Mouse (Mus musculus) C3H10T1/2 (cell line): ENCODE measurements around the gene Klrk1. TPM values are rescaled to one million over a fixed set of nuclear protein-coding genes. Genes with fewer than 3 reads are reported as not detected.

Source experiments
- polyA plus RNA-seq, 2 experiments: library from polyadenylated mRNA; unstranded; fragments of >200 nt; fragmentation: generic; extraction: Trizol; gene quantifications; one replicate each; pipeline ENCODE4 v1.2.1; 2012; ENCODE audit warnings: missing spikeins in 2 of 2

Klrk1 gene
- polyA plus RNA-seq: not detected

DNA sequence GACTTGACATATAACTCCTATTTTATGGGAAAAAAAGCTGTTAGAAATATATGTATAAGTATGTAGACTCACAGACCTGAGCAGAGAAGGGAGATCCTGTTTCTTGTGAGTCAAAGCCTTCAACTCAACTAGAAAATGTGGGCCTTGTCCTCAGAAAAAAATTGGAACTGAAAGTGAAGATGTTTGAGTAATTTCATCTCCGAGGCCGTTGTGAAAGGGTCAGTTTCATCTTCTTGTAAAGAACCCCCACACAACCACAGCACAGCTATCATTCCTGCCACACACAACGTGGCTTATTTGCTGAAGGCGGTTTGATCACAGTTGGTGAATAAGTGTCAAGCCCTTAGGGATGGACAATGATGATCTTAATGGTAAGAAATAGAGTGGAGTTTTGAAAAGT is at the start of gene Klrk1:
Gene Klrk1, minus strand, starts transcription at position 130 of the 400 bp plus-strand sequence.

GRCm38 (mm10) chr6:129660589-129660988 is 36.9 kb upstream of the Klrk1 start, which contains the start of gene Klrc2:
Gene Klrc2, minus strand, starts transcription at chr6:129660689.

GRCm38 (mm10) chr6:129643237-129643636 is 19.6 kb upstream of the Klrk1 start, which contains the start of gene Klrc3:
Gene Klrc3, minus strand, starts transcription at chr6:129643337.

DNA sequence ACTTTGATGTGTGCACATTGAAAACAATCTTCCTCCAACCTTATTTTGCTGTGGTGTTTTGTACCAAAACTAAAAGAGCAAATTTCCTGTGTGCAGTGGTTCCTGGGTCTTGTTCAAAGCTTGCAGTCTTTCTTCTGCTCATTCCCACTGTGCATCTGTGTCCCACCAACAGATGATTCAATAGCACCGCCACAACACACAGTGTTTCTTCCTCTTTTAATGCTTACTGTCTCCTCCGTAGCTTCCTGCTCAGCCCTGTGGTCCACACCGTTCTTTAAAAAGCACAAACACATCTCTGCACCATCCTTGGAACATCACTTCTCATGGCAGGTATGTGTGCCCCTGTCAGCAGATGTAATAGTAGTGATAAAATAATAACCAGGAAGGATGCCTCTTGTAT is 32.2 kb downstream of the Klrk1 start, which contains the start of gene Klrd1:
Gene Klrd1, plus strand, starts transcription at position 275 of the 400 bp plus-strand sequence.

GRCm38 (mm10) chr6:129577605-129578004 is 46.1 kb downstream of the Klrk1 start, which contains the start of gene Klre1:
Gene Klre1, plus strand, starts transcription at chr6:129577905.

Other genes with a start within 250 kb of the Klrk1 start
- gene Clec12b, start 238.0 kb downstream of the Klrk1 start, polyA plus RNA-seq: not detected
- not detected for gene Clec1b, start 226.6 kb downstream of the Klrk1 start, polyA plus RNA-seq
- gene Clec9a, start 215.0 kb downstream of the Klrk1 start, polyA plus RNA-seq: not detected
- gene Clec1a, start 171.9 kb downstream of the Klrk1 start, polyA plus RNA-seq: under 1 TPM in 1 of 2 experiments, not detected in 1; 0.02 TPM
- gene Olr1, start 116.7 kb downstream of the Klrk1 start, polyA plus RNA-seq: not detected
- not detected for gene Tmem52b, start 111.3 kb downstream of the Klrk1 start, polyA plus RNA-seq
- gene Gabarapl1, start 90.7 kb downstream of the Klrk1 start, polyA plus RNA-seq: 100 to 1,000 TPM in 1 of 2 experiments, 10 to 100 TPM in 1; 28.5 to 108 TPM
- gene Klre1, start 46.0 kb downstream of the Klrk1 start, polyA plus RNA-seq: not detected
- gene Klrd1, start 32.1 kb downstream of the Klrk1 start, polyA plus RNA-seq: not detected
- gene Klrc3, start 19.5 kb upstream of the Klrk1 start, polyA plus RNA-seq: not detected
- not detected for gene Klrc2, start 36.8 kb upstream of the Klrk1 start, polyA plus RNA-seq
- gene Klrc1, start 55.1 kb upstream of the Klrk1 start, polyA plus RNA-seq: not detected
- gene Klri1, start 93.3 kb upstream of the Klrk1 start, polyA plus RNA-seq: not detected
- not detected for gene Klri2, start 116.6 kb upstream of the Klrk1 start, polyA plus RNA-seq
- gene Gm156, start 160.4 kb upstream of the Klrk1 start, polyA plus RNA-seq: not detected
- gene Gm17631, start 238.8 kb upstream of the Klrk1 start, polyA plus RNA-seq: not detected